Mouse (Mus musculus): ENCODE measurements around the gene Pde4d. TPM values are rescaled to one million over a fixed set of nuclear protein-coding genes. Genes with fewer than 3 reads are reported as not detected.

Pde4d gene
- polyA plus RNA-seq, 1 experiment from 2014 or later = 32.1 TPM

- Histone ChIP-seq H3K27ac (ENCODE audit: low read depth, low read length) (no peak overlapping the region), H3K4me2 (ENCODE audit: low read depth, low read length) (no peak overlapping the region), H3K4me1 (ENCODE audit: control insufficient read depth, insufficient read depth, low read length) (no peaks in the 10 kb centered on the region), H3K36me3 (ENCODE audit: control insufficient read depth, insufficient read depth, low read length) (no peaks in the 10 kb centered on the region), H3K4me3 (ENCODE audit: low read depth, low read length) (no peak overlapping the region), H3K9me3 (ENCODE audit: control insufficient read depth, low read length) (no peaks in the 10 kb centered on the region), H3K27me3 (ENCODE audit: control insufficient read depth, insufficient read depth, low read length) (no peaks in the 10 kb centered on the region), H3K9ac (replicated peaks; ENCODE audit: low read depth, low read length) (no peak overlapping the region)
- ATAC-seq (ENCODE audit: low read depth) = no peak
Observed at GRCm38 (mm10) chr13:108677056-108677455, 227.3 kb downstream of the Pde4d start.

GRCm38 (mm10) chr13:108683018-108683417 is 233.3 kb downstream of the Pde4d start:
- WGBS = 92% methylated on average over 4 of the region's 4 CpGs
- H3K4me3 ChIP-seq (ENCODE audit: low read depth, low read length) = no peak overlapping the region
- no peaks in the 10 kb centered on the region for H3K27me3 ChIP-seq (ENCODE audit: control insufficient read depth, insufficient read depth, low read length)
- H3K36me3 ChIP-seq (ENCODE audit: control insufficient read depth, insufficient read depth, low read length) = no peaks in the 10 kb centered on the region
- ATAC-seq (ENCODE audit: low read depth) = no peak
- H3K9me3 ChIP-seq (ENCODE audit: control insufficient read depth, low read length) = no peaks in the 10 kb centered on the region
- no peak overlapping the region for H3K27ac ChIP-seq (ENCODE audit: low read depth, low read length)
- no peaks in the 10 kb centered on the region for H3K4me1 ChIP-seq (ENCODE audit: control insufficient read depth, insufficient read depth, low read length)
- H3K4me2 ChIP-seq (ENCODE audit: low read depth, low read length) = no peak overlapping the region
- H3K9ac ChIP-seq (replicated peaks; ENCODE audit: low read depth, low read length) = no peak overlapping the region

GRCm38 (mm10) chr13:108685817-108686216 is 236.1 kb downstream of the Pde4d start:
- H3K4me2 ChIP-seq (ENCODE audit: low read depth, low read length) = no peak overlapping the region

GRCm38 (mm10) chr13:108686262-108686661 is 236.5 kb downstream of the Pde4d start:
- Histone ChIP-seq H3K9ac (replicated peaks; ENCODE audit: low read depth, low read length) (no peak overlapping the region), H3K9me3 (ENCODE audit: control insufficient read depth, low read length) (no peaks in the 10 kb centered on the region), H3K27ac (ENCODE audit: low read depth, low read length) (no peak overlapping the region), H3K4me1 (ENCODE audit: control insufficient read depth, insufficient read depth, low read length) (no peaks in the 10 kb centered on the region), H3K4me2 (ENCODE audit: low read depth, low read length) (no peak overlapping the region), H3K4me3 (ENCODE audit: low read depth, low read length) (no peak overlapping the region), H3K27me3 (ENCODE audit: control insufficient read depth, insufficient read depth, low read length) (no peaks in the 10 kb centered on the region), H3K36me3 (ENCODE audit: control insufficient read depth, insufficient read depth, low read length) (no peaks in the 10 kb centered on the region)
- WGBS = 85% methylated on average over 2 of the region's 2 CpGs
- ATAC-seq (ENCODE audit: low read depth) = no peak

More at GRCm38 (mm10) chr13:108685817-108686216, 236.1 kb downstream of the Pde4d start:
- no peak for ATAC-seq (ENCODE audit: low read depth)
- Histone ChIP-seq H3K4me1 (ENCODE audit: control insufficient read depth, insufficient read depth, low read length) (no peaks in the 10 kb centered on the region), H3K9me3 (ENCODE audit: control insufficient read depth, low read length) (no peaks in the 10 kb centered on the region), H3K27me3 (ENCODE audit: control insufficient read depth, insufficient read depth, low read length) (no peaks in the 10 kb centered on the region), H3K36me3 (ENCODE audit: control insufficient read depth, insufficient read depth, low read length) (no peaks in the 10 kb centered on the region), H3K4me3 (ENCODE audit: low read depth, low read length) (no peak overlapping the region), H3K9ac (replicated peaks; ENCODE audit: low read depth, low read length) (no peak overlapping the region), H3K27ac (ENCODE audit: low read depth, low read length) (no peak overlapping the region)
- WGBS = 84% methylated on average over 7 of the region's 7 CpGs

- Histone ChIP-seq H3K4me1 (ENCODE audit: control insufficient read depth, insufficient read depth, low read length) (no peaks in the 10 kb centered on the region), H3K9ac (replicated peaks; ENCODE audit: low read depth, low read length) (no peak overlapping the region), H3K4me2 (ENCODE audit: low read depth, low read length) (no peak overlapping the region), H3K4me3 (ENCODE audit: low read depth, low read length) (no peak overlapping the region), H3K9me3 (ENCODE audit: control insufficient read depth, low read length) (no peaks in the 10 kb centered on the region), H3K27ac (ENCODE audit: low read depth, low read length) (no peak overlapping the region), H3K36me3 (ENCODE audit: control insufficient read depth, insufficient read depth, low read length) (no peaks in the 10 kb centered on the region), H3K27me3 (ENCODE audit: control insufficient read depth, insufficient read depth, low read length) (no peaks in the 10 kb centered on the region)
- 76% methylated on average over 4 of the region's 4 CpGs for WGBS
- no peak for ATAC-seq (ENCODE audit: low read depth)
Observed at GRCm38 (mm10) chr13:108686807-108687206, 237.1 kb downstream of the Pde4d start.

- Histone ChIP-seq H3K4me2 (ENCODE audit: low read depth, low read length) (no peak overlapping the region), H3K36me3 (ENCODE audit: control insufficient read depth, insufficient read depth, low read length) (no peaks in the 10 kb centered on the region), H3K4me1 (ENCODE audit: control insufficient read depth, insufficient read depth, low read length) (no peaks in the 10 kb centered on the region), H3K9me3 (ENCODE audit: control insufficient read depth, low read length) (no peaks in the 10 kb centered on the region), H3K9ac (replicated peaks; ENCODE audit: low read depth, low read length) (no peak overlapping the region), H3K27me3 (ENCODE audit: control insufficient read depth, insufficient read depth, low read length) (no peaks in the 10 kb centered on the region), H3K4me3 (ENCODE audit: low read depth, low read length) (no peak overlapping the region), H3K27ac (ENCODE audit: low read depth, low read length) (no peak overlapping the region)
- 87% methylated on average over 12 of the region's 12 CpGs for WGBS
- no peak for ATAC-seq (ENCODE audit: low read depth)
Observed at GRCm38 (mm10) chr13:108692883-108693550, 243.3 kb downstream of the Pde4d start.

GRCm38 (mm10) chr13:108705441-108705840 is 255.7 kb downstream of the Pde4d start:
- H3K9me3 ChIP-seq (ENCODE audit: control insufficient read depth, low read length) = no peaks in the 10 kb centered on the region
- ATAC-seq (ENCODE audit: low read depth) = no peak
- H3K4me1 ChIP-seq (ENCODE audit: control insufficient read depth, insufficient read depth, low read length) = no peaks in the 10 kb centered on the region
- H3K36me3 ChIP-seq (ENCODE audit: control insufficient read depth, insufficient read depth, low read length) = no peaks in the 10 kb centered on the region
- no peak overlapping the region for H3K27ac ChIP-seq (ENCODE audit: low read depth, low read length)
- no peak overlapping the region for H3K4me2 ChIP-seq (ENCODE audit: low read depth, low read length)
- H3K9ac ChIP-seq (replicated peaks; ENCODE audit: low read depth, low read length) = no peak overlapping the region
- no peaks in the 10 kb centered on the region for H3K27me3 ChIP-seq (ENCODE audit: control insufficient read depth, insufficient read depth, low read length)
- no peak overlapping the region for H3K4me3 ChIP-seq (ENCODE audit: low read depth, low read length)
- 84% methylated on average over 4 of the region's 4 CpGs for WGBS

GRCm38 (mm10) chr13:108714032-108714431 is 264.3 kb downstream of the Pde4d start:
- Histone ChIP-seq H3K9me3 (ENCODE audit: control insufficient read depth, low read length) (no peaks in the 10 kb centered on the region), H3K27me3 (ENCODE audit: control insufficient read depth, insufficient read depth, low read length) (no peaks in the 10 kb centered on the region), H3K36me3 (ENCODE audit: control insufficient read depth, insufficient read depth, low read length) (no peaks in the 10 kb centered on the region), H3K27ac (ENCODE audit: low read depth, low read length) (no peak overlapping the region), H3K4me1 (ENCODE audit: control insufficient read depth, insufficient read depth, low read length) (no peaks in the 10 kb centered on the region), H3K9ac (replicated peaks; ENCODE audit: low read depth, low read length) (no peak overlapping the region), H3K4me3 (ENCODE audit: low read depth, low read length) (no peak overlapping the region), H3K4me2 (ENCODE audit: low read depth, low read length) (no peak overlapping the region)
- WGBS = 89% methylated on average over 3 of the region's 3 CpGs
- ATAC-seq (ENCODE audit: low read depth) = no peak

GRCm38 (mm10) chr13:108715029-108715428 is 265.3 kb downstream of the Pde4d start:
- Histone ChIP-seq H3K9me3 (ENCODE audit: control insufficient read depth, low read length) (no peaks in the 10 kb centered on the region), H3K9ac (replicated peaks; ENCODE audit: low read depth, low read length) (no peak overlapping the region), H3K4me1 (ENCODE audit: control insufficient read depth, insufficient read depth, low read length) (no peaks in the 10 kb centered on the region), H3K4me2 (ENCODE audit: low read depth, low read length) (no peak overlapping the region), H3K27me3 (ENCODE audit: control insufficient read depth, insufficient read depth, low read length) (no peaks in the 10 kb centered on the region), H3K36me3 (ENCODE audit: control insufficient read depth, insufficient read depth, low read length) (no peaks in the 10 kb centered on the region), H3K27ac (ENCODE audit: low read depth, low read length) (no peak overlapping the region), H3K4me3 (ENCODE audit: low read depth, low read length) (no peak overlapping the region)
- ATAC-seq (ENCODE audit: low read depth) = no peak
- WGBS = 90% methylated on average over 3 of the region's 3 CpGs

All from neural tube, embryonic 14.5 days (tissue).